1 mouse cellular context compared by ENCODE assay signal in genomic region chr5:121206540-121206939, GRCm38 (mm10).
A peak's percentile ranks its signal among the peaks of the same experiment; 100 is the strongest.
TF ChIP-seq lines count a peak whose summit lies in the region.

No protein-coding gene starts in this region.

TF ChIP-seq in CH12.LX, 34 proteins besides CTCF, POLR2A, EP300 and RAD21 (continued from another document):
- TF ChIP-seq MAX (IDR thresholded peaks at IDR 0.05; ENCODE audit: low read length) (no peak), ZMIZ1 (IDR thresholded peaks at IDR 0.05; ENCODE audit: low read depth, low read length) (0 out of 2 replicates have a peak, but pooled peaks have one; percentile 0), BHLHE40 (IDR thresholded peaks at IDR 0.05; ENCODE audit: low read depth, low read length) (peak; percentile 65), CHD2 (IDR thresholded peaks at IDR 0.05; ENCODE audit: low read length) (no peak), NRF1 (IDR thresholded peaks at IDR 0.05; ENCODE audit: low read depth, low read length) (no peak), IRF4 (IDR thresholded peaks at IDR 0.05; ENCODE audit: low read depth, low read length) (no peak), JUND (conservative IDR thresholded peaks at IDR 0.05; ENCODE audit: low read depth, low read length) (no peak), RCOR1 (conservative IDR thresholded peaks at IDR 0.05; ENCODE audit: low read depth, low read length) (no peak)
